11 mouse cellular contexts compared by ENCODE assay signal in genomic region chr2:153422051-153422450, GRCm38 (mm10).
A peak's percentile ranks its signal among the peaks of the same experiment; 100 is the strongest.
DNase-seq lines count a peak whose midpoint lies in the region; ATAC-seq and TF ChIP-seq lines count a peak whose summit lies in the region.
"Had no signal": no experiment of that assay in that cellular context is flagged by ENCODE, and none has a peak within 500 bp of the region (broad histone marks: within the 10 kb centered on the region; RNA-seq: fewer than 3 reads in every experiment).

No protein-coding gene starts in this region.

- no peak; the same call in 1 of the 2 replicates for ATAC-seq in embryonic facial prominence, embryonic 11.5 days (replicated peaks; ENCODE audit: insufficient number of reproducible peaks, low FRiP score, low TSS enrichment, low read depth)
- peak; percentile 51; the same call in 1 of the 2 replicates for ATAC-seq in kidney, postnatal 0 days (replicated peaks; ENCODE audit: low FRiP score, low read depth)
- ATAC-seq in midbrain, embryonic 16.5 days = peak; percentile 73
- ATAC-seq: activated CD4-positive, CD25-positive, alpha-beta regulatory T cell, adult 4 months had no signal

- TF ChIP-seq CTCF in kidney, adult 2 months (conservative IDR thresholded peaks at IDR 0.05; ENCODE audit: insufficient read depth, insufficient read length, low read depth, low read length) = no peak
- no peak for TF ChIP-seq CTCF in kidney, postnatal 0 days (IDR thresholded peaks at IDR 0.05; ENCODE audit: low read depth)

- no peaks in the 10 kb centered on the region for H3K27me3 ChIP-seq in kidney, adult 2 months (replicated peaks; ENCODE audit: control insufficient read depth, insufficient read depth, low read length)
- H3K27me3 ChIP-seq in embryonic facial prominence, embryonic 11.5 days (ENCODE audit: control insufficient read depth, insufficient read depth, low read length) = no peaks in the 10 kb centered on the region
- no peaks in the 10 kb centered on the region for H3K27me3 ChIP-seq in kidney, postnatal 0 days (ENCODE audit: insufficient read depth, low read length)
- H3K27me3 ChIP-seq in midbrain, embryonic 16.5 days (ENCODE audit: control insufficient read depth, insufficient read depth, low read depth, low read length) = no peaks in the 10 kb centered on the region
- H3K27me3 ChIP-seq: embryonic facial prominence, embryonic 15.5 days had no signal

- 64% methylated on average over 5 of the region's 5 CpGs for WGBS in kidney, adult 2 months
- WGBS in embryonic facial prominence, embryonic 11.5 days = 29% methylated on average over 5 of the region's 5 CpGs
- WGBS in kidney, postnatal 0 days = 41% methylated on average over 5 of the region's 5 CpGs
- 5% methylated on average over 5 of the region's 5 CpGs for WGBS in midbrain, embryonic 16.5 days

- no peak overlapping the region for H3K27ac ChIP-seq in kidney, adult 2 months (ENCODE audit: insufficient read depth, low read depth, low read length)
- H3K27ac ChIP-seq in embryonic facial prominence, embryonic 11.5 days (replicated peaks; ENCODE audit: low read depth, low read length) = no peak overlapping the region
- no peak overlapping the region for H3K27ac ChIP-seq in kidney, postnatal 0 days
- H3K27ac ChIP-seq in midbrain, embryonic 16.5 days (ENCODE audit: low read length) = no peak overlapping the region
- H3K27ac ChIP-seq: embryonic facial prominence, embryonic 15.5 days; left cerebral cortex, adult 2 months had no signal

- TF ChIP-seq POLR2A in kidney, adult 2 months (IDR thresholded peaks at IDR 0.05; ENCODE audit: low read depth, low read length) = no peak

- no peaks in the 10 kb centered on the region for H3K9me3 ChIP-seq in embryonic facial prominence, embryonic 11.5 days (replicated peaks; ENCODE audit: control insufficient read depth, low read length)
- no peaks in the 10 kb centered on the region for H3K9me3 ChIP-seq in kidney, postnatal 0 days (replicated peaks; ENCODE audit: low read length)
- no peaks in the 10 kb centered on the region for H3K9me3 ChIP-seq in midbrain, embryonic 16.5 days (replicated peaks; ENCODE audit: control insufficient read depth, low read length, poor library complexity, severe bottlenecking)
- H3K9me3 ChIP-seq: embryonic facial prominence, embryonic 15.5 days had no signal

- no peaks in the 10 kb centered on the region for H3K36me3 ChIP-seq in kidney, adult 2 months (ENCODE audit: control insufficient read depth, insufficient read depth, low read length)
- H3K36me3 ChIP-seq in embryonic facial prominence, embryonic 11.5 days (replicated peaks; ENCODE audit: control insufficient read depth, insufficient read depth, low read depth, low read length) = peaks cover 14% of the 10 kb centered on the region
- peaks cover 29% of the 10 kb centered on the region for H3K36me3 ChIP-seq in kidney, postnatal 0 days (ENCODE audit: insufficient read depth, low read length)
- H3K36me3 ChIP-seq in midbrain, embryonic 16.5 days (ENCODE audit: control insufficient read depth, insufficient read depth, low read length) = peaks cover 29% of the 10 kb centered on the region

- 0 out of 2 replicates have a peak, but pooled peaks cover 8% of the 10 kb centered on the region for H3K4me1 ChIP-seq in kidney, adult 2 months (ENCODE audit: control insufficient read depth, insufficient read depth, low read length)
- H3K4me1 ChIP-seq in embryonic facial prominence, embryonic 11.5 days (ENCODE audit: control insufficient read depth, insufficient read depth, low read length) = peaks cover 7% of the 10 kb centered on the region
- peaks cover 16% of the 10 kb centered on the region; the same call in 1 of the 2 replicates for H3K4me1 ChIP-seq in kidney, postnatal 0 days (replicated peaks; ENCODE audit: insufficient read depth, low read length)
- peaks cover 25% of the 10 kb centered on the region for H3K4me1 ChIP-seq in midbrain, embryonic 16.5 days (ENCODE audit: control insufficient read depth, insufficient read depth, low read length)

- no peak overlapping the region for H3K4me3 ChIP-seq in kidney, adult 2 months (ENCODE audit: insufficient read depth, low read depth, low read length)
- H3K4me3 ChIP-seq in embryonic facial prominence, embryonic 11.5 days (ENCODE audit: low read depth, low read length) = no peak overlapping the region
- no peak overlapping the region for H3K4me3 ChIP-seq in kidney, postnatal 0 days (replicated peaks; ENCODE audit: low read depth, low read length)
- H3K4me3 ChIP-seq in midbrain, embryonic 16.5 days (ENCODE audit: low read depth, low read length) = no peak overlapping the region
- H3K4me3 ChIP-seq: embryonic facial prominence, embryonic 15.5 days; left cerebral cortex, adult 2 months had no signal

- no peak overlapping the region for H3K4me2 ChIP-seq in embryonic facial prominence, embryonic 11.5 days (ENCODE audit: low read depth, low read length)
- no peak overlapping the region for H3K4me2 ChIP-seq in kidney, postnatal 0 days (ENCODE audit: low read length)
- no peak overlapping the region for H3K4me2 ChIP-seq in midbrain, embryonic 16.5 days (ENCODE audit: low read length)
- H3K4me2 ChIP-seq: embryonic facial prominence, embryonic 15.5 days had no signal

- DNase-seq in kidney, adult 11 months = peak; percentile 53
- DNase-seq in kidney, adult 2 months = no peak
- DNase-seq in embryonic facial prominence, embryonic 11.5 days (ENCODE audit: low spot score) = peak; percentile 36
- DNase-seq in kidney, postnatal 0 days (ENCODE audit: low spot score) = no peak
- no peak for DNase-seq in adipocyte (ENCODE audit: low spot score)
- DNase-seq in thymus, postnatal 10 days (ENCODE audit: low spot score in 2 of 2) = no peak
- no peak for DNase-seq in left cerebral cortex, adult 18-20 months (ENCODE audit: low spot score in 2 of 2)

- H3K9ac ChIP-seq in embryonic facial prominence, embryonic 11.5 days (replicated peaks; ENCODE audit: low read length) = no peak overlapping the region
- H3K9ac ChIP-seq in kidney, postnatal 0 days (ENCODE audit: low read depth, low read length) = no peak overlapping the region
- no peak overlapping the region for H3K9ac ChIP-seq in midbrain, embryonic 16.5 days (ENCODE audit: low read depth, low read length)
- H3K9ac ChIP-seq: embryonic facial prominence, embryonic 15.5 days had no signal

Comparison
In these comparisons a context has a peak if more than half of its experiments do, and no peak if none do; other contexts are left out.
1. DNase-seq: peak in kidney, adult 11 months (single experiment) and embryonic facial prominence, embryonic 11.5 days (single experiment); none in kidney, adult 2 months (single experiment), kidney, postnatal 0 days (single experiment), adipocyte (single experiment), thymus, postnatal 10 days (0 of 2) and left cerebral cortex, adult 18-20 months (0 of 2).